Mouse (Mus musculus) embryonic facial prominence, embryonic 15.5 days (tissue): ENCODE measurements around the gene Dennd1c. TPM values are rescaled to one million over a fixed set of nuclear protein-coding genes. Genes with fewer than 3 reads are reported as not detected.

Experiments used
- ATAC-seq: fragments of 200-750 bp; cut with Nextera tagmentation; 2 replicates; pipeline ENCODE4 v1.8.0; 2017; ENCODE audit warnings: low read depth, moderate TSS enrichment; ENCODE audit not compliant: insufficient number of reproducible peaks, low FRiP score, low TSS enrichment
- H3K27ac ChIP-seq: fragments of 300-500 bp; sonication (generic); replicated peaks from 2 replicates; pipeline ENCODE4 v1.5.1; 2015; ENCODE audit warnings: mild to moderate bottlenecking, inconsistent platforms
- H3K27me3 ChIP-seq: fragments of 300-500 bp; sonication (generic); 2 replicates; pipeline ENCODE4 v1.6.1; 2015; ENCODE audit warnings: inconsistent platforms
- H3K36me3 ChIP-seq: fragments of 300-500 bp; sonication (generic); 2 replicates; pipeline ENCODE4 v1.6.1; 2015; ENCODE audit warnings: mild to moderate bottlenecking, inconsistent platforms
- H3K4me1 ChIP-seq: fragments of 300-500 bp; sonication (generic); 2 replicates; pipeline ENCODE4 v1.6.1; 2015; ENCODE audit warnings: inconsistent platforms
- H3K4me2 ChIP-seq: fragments of 300-500 bp; sonication (generic); replicated peaks from 2 replicates; pipeline ENCODE4 v1.6.1; 2015; ENCODE audit warnings: mild to moderate bottlenecking, inconsistent platforms
- H3K4me3 ChIP-seq: fragments of 300-500 bp; sonication (generic); replicated peaks from 2 replicates; pipeline ENCODE4 v1.5.1; 2015; ENCODE audit warnings: mild to moderate bottlenecking, inconsistent platforms
- H3K9ac ChIP-seq: fragments of 300-500 bp; sonication (generic); 2 replicates; pipeline ENCODE4 v1.6.1; 2015; ENCODE audit warnings: inconsistent platforms
- H3K9me3 ChIP-seq: fragments of 300-500 bp; sonication (generic); replicated peaks from 2 replicates; pipeline ENCODE4 v1.6.1; 2016; ENCODE audit warnings: inconsistent platforms
- WGBS: fragments of 180-500 bp; shearing (Covaris S2); methylation state at CpG from one replicate; pipeline ENCODE4 v1.1.7; 2015; 5-methylcytosine and 5-hydroxymethylcytosine counted together
- polyA plus RNA-seq: library from polyadenylated mRNA; unstranded; fragments of >200 nt; fragmentation: Nextera tagmentation; extraction: Ambion mirVana; gene quantifications from 2 replicates; pipeline ENCODE4 v1.2.1, GENCODE M21; 2015

The Dennd1c gene
- polyA plus RNA-seq, 1 experiment from 2014 or later = 4.9 TPM

DNA sequence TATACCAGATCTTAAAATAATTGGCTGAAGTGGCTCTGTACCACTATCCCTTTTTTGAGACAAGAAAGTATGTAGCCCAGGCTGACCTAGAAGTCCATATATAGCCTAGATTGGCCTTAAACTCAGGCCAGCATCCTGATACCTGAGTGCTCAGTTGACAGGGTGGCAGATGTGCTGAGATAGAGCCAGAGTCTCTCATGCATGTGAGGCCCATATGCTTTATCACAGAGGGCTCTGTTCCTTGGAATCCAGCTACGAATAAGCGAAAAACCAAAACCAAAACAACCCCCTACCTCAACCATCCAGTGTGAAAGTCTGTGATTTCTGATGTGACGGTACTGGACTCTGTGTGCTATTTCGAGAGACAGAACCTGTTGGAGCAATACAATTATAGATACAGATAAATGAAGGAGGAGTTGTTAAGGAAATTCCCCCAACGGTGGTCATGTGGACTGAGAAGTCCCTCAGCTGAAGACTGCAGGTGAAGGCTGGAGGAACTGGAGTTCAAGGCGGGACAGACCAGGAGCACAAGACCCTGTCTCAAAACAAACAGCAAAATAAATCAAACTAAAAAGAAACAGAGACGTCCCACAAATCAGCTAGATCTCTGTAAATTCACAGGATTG lies 29.8 kb upstream of the Dennd1c start:
- Histone ChIP-seq H3K9me3 (no peaks in the 10 kb centered on the region), H3K27ac (no peak overlapping the region), H3K4me2 (no peak overlapping the region), H3K9ac (no peak overlapping the region), H3K4me3 (no peak overlapping the region), H3K36me3 (no peaks in the 10 kb centered on the region), H3K27me3 (no peaks in the 10 kb centered on the region), H3K4me1 (peaks cover 13% of the 10 kb centered on the region)
- no peak for ATAC-seq
- WGBS = 88% methylated on average over 7 of the region's 7 CpGs

DNA sequence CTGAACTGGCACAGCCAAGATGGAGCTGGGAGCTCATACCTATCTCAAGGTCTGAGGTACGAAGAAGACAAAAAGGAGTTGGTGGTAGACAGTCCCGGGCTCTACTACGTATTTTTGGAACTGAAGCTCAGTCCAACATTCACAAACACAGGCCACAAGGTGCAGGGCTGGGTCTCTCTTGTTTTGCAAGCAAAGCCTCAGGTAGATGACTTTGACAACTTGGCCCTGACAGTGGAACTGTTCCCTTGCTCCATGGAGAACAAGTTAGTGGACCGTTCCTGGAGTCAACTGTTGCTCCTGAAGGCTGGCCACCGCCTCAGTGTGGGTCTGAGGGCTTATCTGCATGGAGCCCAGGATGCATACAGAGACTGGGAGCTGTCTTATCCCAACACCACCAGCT lies 28.8 kb upstream of the Dennd1c start:
- Histone ChIP-seq H3K4me3 (no peak overlapping the region), H3K27ac (no peak overlapping the region), H3K4me1 (peaks cover 13% of the 10 kb centered on the region), H3K9ac (no peak overlapping the region), H3K9me3 (no peaks in the 10 kb centered on the region), H3K4me2 (no peak overlapping the region), H3K36me3 (no peaks in the 10 kb centered on the region), H3K27me3 (no peaks in the 10 kb centered on the region)
- 88% methylated on average over 5 of the region's 5 CpGs for WGBS
- no peak for ATAC-seq

DNA sequence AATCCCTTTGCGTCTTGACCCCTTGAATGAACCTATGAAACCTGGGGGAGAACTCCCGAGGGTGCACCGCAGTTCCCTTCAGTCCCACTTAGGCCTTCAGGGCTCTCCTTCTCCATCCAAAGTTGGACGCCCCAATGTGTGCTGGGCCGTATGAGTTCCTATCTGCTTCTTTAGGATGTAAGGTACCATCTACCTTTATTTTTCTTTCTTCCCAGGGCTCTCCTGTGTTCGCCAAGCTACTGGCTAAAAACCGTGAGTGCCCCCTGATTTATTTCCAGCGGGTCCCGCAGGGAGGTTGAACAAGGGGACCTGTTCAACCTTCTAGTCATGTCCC lies 27.7 kb upstream of the Dennd1c start:
- Histone ChIP-seq H3K9me3 (no peaks in the 10 kb centered on the region), H3K27ac (no peak overlapping the region), H3K27me3 (no peaks in the 10 kb centered on the region), H3K4me1 (peaks cover 13% of the 10 kb centered on the region), H3K4me3 (peak overlapping the region; percentile 67), H3K4me2 (peak overlapping the region; percentile 91), H3K9ac (no peak overlapping the region), H3K36me3 (no peaks in the 10 kb centered on the region)
- 10% methylated on average over 9 of the region's 9 CpGs for WGBS
- no peak for ATAC-seq

DNA sequence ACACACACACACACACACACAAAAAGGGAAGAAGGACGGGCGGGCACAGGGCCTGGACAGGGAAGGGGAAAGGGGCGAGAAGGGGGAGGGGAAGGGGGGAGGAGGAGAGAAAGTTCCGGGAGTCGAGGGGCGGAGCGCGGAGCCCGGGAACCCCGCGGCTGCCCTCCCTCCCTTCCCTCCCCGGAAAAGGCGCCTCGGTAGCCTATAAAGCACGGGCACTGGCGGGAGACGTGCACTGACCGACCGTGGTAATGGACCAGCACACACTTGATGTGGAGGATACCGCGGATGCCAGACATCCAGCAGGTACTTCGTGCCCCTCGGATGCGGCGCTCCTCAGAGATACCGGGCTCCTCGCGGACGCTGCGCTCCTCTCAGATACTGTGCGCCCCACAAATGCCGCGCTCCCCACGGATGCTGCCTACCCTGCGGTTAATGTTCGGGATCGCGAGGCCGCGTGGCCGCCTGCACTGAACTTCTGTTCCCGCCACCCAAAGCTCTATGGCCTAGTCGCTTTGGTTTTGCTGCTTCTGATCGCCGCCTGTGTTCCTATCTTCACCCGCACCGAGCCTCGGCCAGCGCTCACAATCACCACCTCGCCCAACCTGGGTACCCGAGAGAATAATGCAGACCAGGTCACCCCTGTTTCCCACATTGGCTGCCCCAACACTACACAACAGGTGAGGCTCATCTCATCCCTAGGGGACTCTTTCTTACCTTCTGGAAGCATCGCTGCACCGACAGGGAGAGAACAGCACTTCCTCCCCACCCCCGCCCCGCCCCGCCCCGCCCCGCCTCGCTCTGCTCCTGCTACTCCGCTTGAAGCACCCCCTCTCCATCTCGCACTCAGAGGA lies 27.1 kb upstream of the Dennd1c start, which contains the start of gene Tnfsf9:
TSS of gene Tnfsf9 (plus strand) at position 145 of the 854 bp plus-strand sequence.
- ATAC-seq = peak; percentile 69; the same call in 1 of the 2 replicates
- no peaks in the 10 kb centered on the region for H3K36me3 ChIP-seq
- WGBS = 1% methylated on average over 53 of the region's 61 CpGs
- peak within 1 kb of the TSS; percentile 53 for H3K9ac ChIP-seq
- H3K27me3 ChIP-seq = no peaks in the 10 kb centered on the region
- peaks cover 13% of the 10 kb centered on the region for H3K4me1 ChIP-seq
- H3K9me3 ChIP-seq = no peaks in the 10 kb centered on the region
- H3K4me3 ChIP-seq = peak within 1 kb of the TSS; percentile 67
- peak within 1 kb of the TSS; percentile 91 for H3K4me2 ChIP-seq
- H3K27ac ChIP-seq = no peak within 1 kb of the TSS

DNA sequence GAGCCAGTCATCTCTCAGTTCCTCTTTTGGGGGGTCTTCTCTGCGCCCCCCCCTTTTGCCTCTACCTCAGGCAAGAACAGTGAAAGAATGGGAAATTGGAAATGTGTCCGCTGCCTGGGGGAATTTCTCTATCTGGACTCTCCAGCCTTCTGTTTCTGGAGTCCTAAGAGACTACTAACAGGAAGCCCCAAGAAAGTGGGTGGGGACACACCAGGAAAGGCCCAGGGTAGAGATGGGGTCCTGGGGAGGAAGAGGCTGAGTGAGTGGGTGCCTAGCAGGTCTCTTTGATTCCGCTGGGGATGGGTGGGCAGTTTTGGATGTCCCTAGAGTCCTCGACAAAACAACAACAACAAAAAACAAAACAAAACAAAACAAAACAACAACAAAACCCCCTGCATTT lies 26.2 kb upstream of the Dennd1c start:
- Histone ChIP-seq H3K9ac (no peak overlapping the region), H3K4me3 (peak overlapping the region; percentile 67), H3K36me3 (no peaks in the 10 kb centered on the region), H3K27ac (no peak overlapping the region), H3K4me2 (peak overlapping the region; percentile 91), H3K4me1 (peaks cover 13% of the 10 kb centered on the region), H3K9me3 (no peaks in the 10 kb centered on the region), H3K27me3 (no peaks in the 10 kb centered on the region)
- no peak for ATAC-seq
- 36% methylated on average over 4 of the region's 4 CpGs for WGBS

DNA sequence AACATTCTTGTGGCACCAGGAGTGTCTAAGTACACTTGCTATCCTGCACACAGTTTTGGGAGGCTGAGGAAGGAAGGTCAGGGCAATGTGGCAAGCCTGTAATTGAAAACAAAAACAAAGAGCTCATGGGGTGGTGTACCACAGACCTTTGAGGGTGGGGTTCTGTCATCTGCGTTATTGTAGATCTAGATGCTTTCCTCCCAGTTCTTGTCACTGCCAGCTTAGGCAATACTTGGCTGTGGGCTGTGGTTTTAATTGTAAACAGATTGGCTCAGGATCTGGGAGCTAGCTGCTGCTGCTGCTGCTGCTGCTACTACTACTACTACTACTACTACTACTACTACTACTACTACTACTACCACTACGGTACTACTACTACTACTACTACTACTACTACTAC lies 24.0 kb upstream of the Dennd1c start:
- no peaks in the 10 kb centered on the region for H3K36me3 ChIP-seq
- no peak overlapping the region for H3K9ac ChIP-seq
- no peak for ATAC-seq
- 59% methylated on average over 2 of the region's 2 CpGs for WGBS
- H3K4me2 ChIP-seq = no peak overlapping the region
- H3K9me3 ChIP-seq = no peaks in the 10 kb centered on the region
- H3K4me1 ChIP-seq = peaks cover 13% of the 10 kb centered on the region
- no peaks in the 10 kb centered on the region for H3K27me3 ChIP-seq
- no peak overlapping the region for H3K4me3 ChIP-seq
- H3K27ac ChIP-seq = no peak overlapping the region

DNA sequence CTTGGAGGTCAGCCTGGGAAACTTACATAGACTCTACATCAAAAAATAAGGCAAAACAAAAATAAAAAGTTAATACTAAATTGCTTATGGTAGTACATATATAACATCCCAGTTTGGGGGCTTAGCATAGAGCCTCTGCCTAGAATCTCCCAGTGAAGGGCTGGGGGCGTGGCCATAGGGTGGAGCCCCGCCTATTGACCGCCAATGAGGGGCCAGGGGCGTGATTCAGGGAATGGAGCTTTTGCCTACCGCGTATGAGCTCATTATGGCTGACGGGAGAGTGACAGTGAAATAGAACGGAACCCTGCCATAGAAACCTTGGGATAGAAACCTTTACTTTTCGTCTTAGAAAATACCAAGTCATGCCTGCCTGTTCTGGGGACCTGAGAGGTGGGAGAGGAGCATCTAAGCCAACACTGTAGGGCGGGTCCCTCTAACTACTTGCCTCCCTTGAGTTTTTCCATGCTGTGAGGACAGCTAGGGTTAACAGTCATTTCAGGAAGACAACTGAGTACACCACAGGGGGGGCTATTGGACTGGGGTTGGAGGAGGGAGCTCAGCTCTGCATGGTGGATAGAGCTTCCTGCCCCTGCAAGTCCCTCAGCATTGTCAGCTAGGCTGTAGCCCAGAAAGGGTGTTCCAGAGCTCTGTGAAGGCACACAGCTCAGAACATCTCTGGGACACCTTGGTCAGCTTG lies 21.5 kb upstream of the Dennd1c start:
- Histone ChIP-seq H3K36me3 (no peaks in the 10 kb centered on the region), H3K4me2 (no peak overlapping the region), H3K27ac (no peak overlapping the region), H3K9me3 (no peaks in the 10 kb centered on the region), H3K27me3 (peaks cover 5% of the 10 kb centered on the region; the same call in 1 of the 2 replicates), H3K4me3 (no peak overlapping the region), H3K4me1 (peaks cover 15% of the 10 kb centered on the region), H3K9ac (no peak overlapping the region)
- ATAC-seq = no peak
- 10% methylated on average over 10 of the region's 10 CpGs for WGBS

DNA sequence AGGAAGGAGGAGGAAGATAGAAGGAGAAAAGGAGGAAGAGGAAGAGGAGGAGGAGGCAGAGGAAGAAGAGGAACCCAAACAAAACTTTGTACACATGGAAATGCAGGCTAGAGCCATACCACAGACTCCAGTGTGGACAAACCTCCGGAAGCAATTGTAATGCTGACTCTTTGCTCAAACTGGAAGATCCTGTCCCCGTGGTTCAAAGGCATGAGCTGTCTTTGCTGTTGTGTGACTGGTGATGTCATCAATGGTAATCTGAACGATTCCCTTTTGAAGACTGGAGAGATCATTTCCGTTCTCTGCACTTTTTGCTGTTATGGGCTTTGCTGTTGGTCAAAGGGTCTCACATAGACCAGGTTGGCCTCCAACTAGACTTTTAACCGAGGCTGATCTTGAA lies 20.0 kb upstream of the Dennd1c start:
- Histone ChIP-seq H3K27ac (no peak overlapping the region), H3K4me2 (no peak overlapping the region), H3K9ac (no peak overlapping the region), H3K27me3 (peaks cover 5% of the 10 kb centered on the region; the same call in 1 of the 2 replicates), H3K4me3 (no peak overlapping the region), H3K9me3 (no peaks in the 10 kb centered on the region), H3K4me1 (peaks cover 10% of the 10 kb centered on the region), H3K36me3 (no peaks in the 10 kb centered on the region)
- WGBS = 75% methylated on average over 5 of the region's 5 CpGs
- no peak for ATAC-seq

DNA sequence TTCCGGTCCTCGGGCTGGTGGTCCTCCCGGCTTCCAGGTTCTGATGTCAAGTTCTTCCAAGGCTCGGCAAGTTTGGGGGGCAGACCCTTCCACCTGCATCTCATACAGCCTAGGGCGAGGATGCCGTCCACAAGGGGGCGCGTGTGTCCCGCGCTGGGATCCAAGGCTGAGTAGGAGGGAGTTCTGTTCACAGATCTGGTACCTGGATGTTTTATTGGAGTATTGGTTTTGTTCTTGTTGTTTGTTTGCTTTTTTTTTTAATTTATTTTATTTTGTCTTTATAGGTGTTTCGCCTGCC lies 18.3 kb upstream of the Dennd1c start:
- Histone ChIP-seq H3K27ac (no peak overlapping the region), H3K27me3 (peaks cover 5% of the 10 kb centered on the region; the same call in 1 of the 2 replicates), H3K36me3 (no peaks in the 10 kb centered on the region), H3K4me3 (peak overlapping the region; percentile 21), H3K4me1 (peaks cover 10% of the 10 kb centered on the region), H3K4me2 (peak overlapping the region; percentile 43), H3K9ac (no peak overlapping the region), H3K9me3 (no peaks in the 10 kb centered on the region)
- under 1% methylated on average over 11 of the region's 11 CpGs for WGBS
- peak; percentile 72 for ATAC-seq

DNA sequence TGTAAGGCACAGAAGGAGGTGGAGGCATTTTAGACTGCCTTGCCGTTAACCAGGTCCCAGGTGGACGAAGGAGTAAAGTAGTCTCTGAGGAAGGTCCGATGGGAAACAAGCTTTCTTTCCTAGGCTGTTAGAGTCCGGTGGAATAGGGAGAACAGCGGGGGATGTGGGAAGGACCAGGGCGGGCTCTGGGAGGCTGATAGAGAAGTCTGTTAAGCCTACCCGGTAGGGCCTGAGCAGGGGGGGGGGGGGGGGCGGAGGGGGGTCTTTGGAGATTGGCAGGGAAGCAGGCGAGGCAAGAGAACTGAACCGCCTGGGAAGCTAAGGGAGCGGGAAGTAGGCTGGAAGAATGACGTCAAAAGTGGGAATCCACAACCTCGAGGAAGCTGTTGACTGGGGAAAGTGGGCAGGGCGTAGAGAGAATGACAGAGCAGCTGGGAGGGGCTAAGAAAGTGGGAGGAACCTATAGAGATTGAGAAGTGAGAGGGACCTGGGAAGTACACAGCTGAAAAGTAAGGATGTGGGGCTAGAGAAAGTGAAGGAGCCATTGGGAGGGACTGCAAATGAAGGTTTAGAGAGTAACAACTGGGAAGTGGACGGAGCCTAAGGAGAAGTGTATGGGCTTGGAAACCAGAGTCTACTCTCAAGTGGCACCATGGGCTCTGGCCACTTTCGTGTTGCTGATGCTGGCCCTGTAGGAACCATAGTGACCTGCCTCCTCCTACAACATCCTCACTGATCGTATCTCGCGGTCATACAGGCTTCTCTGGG lies 17.7 kb upstream of the Dennd1c start:
- no peaks in the 10 kb centered on the region for H3K9me3 ChIP-seq
- no peak overlapping the region for H3K27ac ChIP-seq
- peak; percentile 55; the same call in 1 of the 2 replicates for ATAC-seq
- no peak overlapping the region for H3K9ac ChIP-seq
- 2% methylated on average over 18 of the region's 19 CpGs for WGBS
- H3K4me1 ChIP-seq = peaks cover 10% of the 10 kb centered on the region
- H3K4me3 ChIP-seq = peak overlapping the region; percentile 21
- peaks cover 5% of the 10 kb centered on the region; the same call in 1 of the 2 replicates for H3K27me3 ChIP-seq
- no peaks in the 10 kb centered on the region for H3K36me3 ChIP-seq
- peak overlapping the region; percentile 43 for H3K4me2 ChIP-seq

DNA sequence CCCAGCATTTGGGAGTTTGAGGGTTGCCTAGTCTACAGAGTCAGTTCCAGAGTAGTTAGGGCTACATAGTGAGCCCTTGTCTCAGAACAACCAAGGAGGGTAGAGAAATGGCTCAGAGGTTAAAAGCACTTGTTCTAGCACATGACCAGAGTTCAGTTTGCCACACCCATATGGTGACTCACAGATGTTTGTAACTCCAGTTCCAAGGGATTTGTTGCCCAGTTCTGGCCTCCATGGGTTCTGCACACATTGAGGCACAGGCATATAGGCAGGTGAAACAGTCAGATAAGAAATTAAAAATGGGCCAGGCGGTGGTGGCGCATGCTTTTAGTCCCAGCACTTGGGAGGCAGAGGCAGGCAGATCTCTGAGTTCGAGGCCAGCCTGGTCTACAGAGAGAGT lies 15.9 kb upstream of the Dennd1c start:
- Histone ChIP-seq H3K9me3 (no peaks in the 10 kb centered on the region), H3K4me2 (no peak overlapping the region), H3K4me3 (no peak overlapping the region), H3K27ac (no peak overlapping the region), H3K36me3 (no peaks in the 10 kb centered on the region), H3K9ac (no peak overlapping the region), H3K4me1 (peaks cover 10% of the 10 kb centered on the region), H3K27me3 (peaks cover 5% of the 10 kb centered on the region; the same call in 1 of the 2 replicates)
- WGBS = 98% methylated on average over 3 of the region's 3 CpGs
- no peak for ATAC-seq
